Mouse (Mus musculus) ovary, adult 10 weeks (tissue): Measurements from ENCODE around the gene Slc22a5. TPM values are rescaled to one million over a fixed set of nuclear protein-coding genes. Genes with fewer than 3 reads are reported as not detected.

Experiments
- polyA plus RNA-seq: library from polyadenylated mRNA; stranded (reverse); fragments of 350-450 nt; fragmentation: Illumina TruSeq; extraction: RNeasy Lipid Tissue Mini Kit (QIAGEN cat#74804); gene quantifications from one replicate; pipeline ENCODE4 v1.2.3, GENCODE M21; 2014

Gene Slc22a5
- polyA plus RNA-seq, result 26.9 TPM

DNA sequence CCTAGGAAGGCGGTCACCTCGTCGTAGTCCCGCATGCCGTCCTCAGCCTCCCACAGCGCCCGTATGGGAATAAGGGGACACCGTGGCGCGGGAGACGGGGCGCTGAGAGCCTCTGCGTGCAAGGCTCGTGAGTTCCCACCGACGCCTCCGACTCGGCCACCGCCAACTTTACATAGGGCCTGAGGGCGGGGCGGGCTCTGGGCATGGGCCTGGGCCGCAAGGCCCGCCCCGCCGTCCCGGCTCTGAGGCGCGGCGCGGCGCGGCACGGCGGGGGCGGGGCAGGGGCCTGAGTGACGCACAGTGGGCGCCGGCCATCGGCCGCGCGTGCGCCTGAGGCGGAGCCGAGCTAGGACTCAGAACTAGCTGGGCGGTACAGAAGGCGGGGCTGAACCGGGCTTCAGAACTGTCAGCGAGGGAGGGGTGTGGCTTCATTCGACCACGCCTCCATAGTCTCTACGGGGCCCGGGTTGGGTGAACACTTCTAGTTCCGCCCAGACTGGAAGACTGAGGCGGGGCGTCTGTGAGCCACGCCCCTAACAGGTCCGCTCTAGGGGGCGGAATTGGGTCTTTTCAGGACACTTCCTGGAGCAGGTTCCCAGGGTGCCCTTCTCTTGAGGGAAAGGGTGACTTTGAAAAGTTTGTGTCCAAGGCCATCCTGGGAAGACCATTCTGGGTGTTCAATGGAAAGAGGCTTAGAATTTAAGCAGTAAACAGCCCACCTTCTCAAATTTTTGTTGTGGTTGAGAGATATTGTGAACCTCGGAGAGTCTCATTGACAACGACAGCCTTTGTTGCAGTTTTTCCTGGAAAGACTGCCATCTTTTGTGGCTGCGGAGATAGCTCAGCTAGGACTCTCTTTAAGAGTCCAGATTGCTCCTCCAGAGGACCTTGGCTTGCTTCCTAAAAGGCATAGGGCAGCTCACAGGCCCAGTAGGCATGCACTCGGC lies at the start of gene Slc22a5:
Slc22a5 (minus strand) TSS at position 156 of the 947 bp plus-strand sequence.

DNA sequence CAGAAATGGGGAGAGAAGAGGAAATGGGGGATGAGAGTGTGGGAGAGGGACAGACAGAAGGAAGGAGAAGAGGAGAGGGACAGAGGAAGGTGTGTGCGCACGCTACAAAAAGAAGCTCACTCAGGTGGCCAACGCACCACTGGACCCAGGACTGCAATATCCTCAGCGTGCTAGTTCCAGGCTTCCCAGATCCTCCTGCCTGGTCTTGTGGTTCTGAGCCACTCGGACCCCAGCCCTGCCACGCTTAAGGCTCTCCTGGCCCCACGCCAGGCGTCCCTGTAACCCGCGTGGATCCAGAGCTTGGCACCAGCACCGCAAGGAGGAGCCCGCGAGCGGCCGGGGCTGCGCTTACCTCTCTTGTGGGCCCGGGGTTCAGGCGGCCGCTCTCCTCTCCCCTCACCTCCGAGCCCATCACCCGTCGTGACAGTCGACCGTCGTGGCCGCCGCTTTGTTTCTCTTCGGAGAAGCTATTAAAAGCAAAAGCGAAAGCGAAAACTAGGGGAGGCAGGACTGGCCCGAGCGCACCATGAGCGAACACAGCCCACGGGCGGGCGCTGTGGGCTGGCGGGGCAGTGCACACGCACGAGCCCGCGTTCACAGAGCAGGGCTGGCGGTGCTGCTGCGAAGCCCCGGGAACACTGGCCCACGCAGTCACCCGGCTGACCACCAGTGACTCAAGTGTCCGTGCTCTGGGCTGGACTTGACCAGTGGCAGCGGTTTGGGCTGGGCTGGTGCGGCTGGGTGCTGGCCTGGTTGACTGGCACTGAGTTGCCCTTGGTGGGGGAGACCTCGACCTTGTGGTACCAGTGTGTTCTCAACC lies 32.5 kb downstream of the Slc22a5 start, which contains the start of gene Gm12216:
Gm12216 (minus strand) TSS at position 496 of the 820 bp plus-strand sequence.

Other genes starting within 250 kb of the Slc22a5 start
- gene Rad50, start 184.3 kb downstream of the Slc22a5 start, polyA plus RNA-seq, result 71.6 TPM
- gene Il5, start 170.9 kb downstream of the Slc22a5 start, polyA plus RNA-seq, result not detected
- 4.9 TPM for gene Irf1, start 121.6 kb downstream of the Slc22a5 start, polyA plus RNA-seq
- gene Gm17334, start 118.5 kb downstream of the Slc22a5 start, polyA plus RNA-seq, result not detected
- gene Gm12216, start 32.4 kb downstream of the Slc22a5 start, polyA plus RNA-seq, result not detected
- gene Slc22a21, start 88.7 kb upstream of the Slc22a5 start, polyA plus RNA-seq, result 6.9 TPM
- gene Slc22a4, start 136.4 kb upstream of the Slc22a5 start, polyA plus RNA-seq, result 1.00 TPM
- gene Pdlim4, start 177.4 kb upstream of the Slc22a5 start, polyA plus RNA-seq, result 2.0 TPM
- gene P4ha2, start 208.4 kb upstream of the Slc22a5 start, polyA plus RNA-seq, result 2.1 TPM